Mouse (Mus musculus) heart, postnatal 0 days (tissue): ENCODE measurements around the gene Rufy1. TPM values are rescaled to one million over a fixed set of nuclear protein-coding genes. Genes with fewer than 3 reads are reported as not detected.

Experiments
- ATAC-seq: fragments of 200-750 bp; cut with Nextera tagmentation; 2 replicates; pipeline ENCODE4 v1.8.0; 2017; ENCODE audit warnings: low read depth, moderate number of reproducible peaks, moderate library complexity; ENCODE audit not compliant: insufficient read depth
- DNase-seq: peaks from one replicate; pipeline ENCODE4 v3.0.0-alpha.2; 2016; ENCODE audit warnings: low spot score
- H3K27ac ChIP-seq: fragments of 300-500 bp; sonication (generic); 2 replicates; pipeline ENCODE4 v1.5.1; 2014; ENCODE audit warnings: low read depth, mild to moderate bottlenecking
- H3K27me3 ChIP-seq: fragments of 300-500 bp; sonication (generic); 2 replicates; pipeline ENCODE4 v1.6.1; 2014; ENCODE audit warnings: low read length, mixed read lengths; ENCODE audit not compliant: control insufficient read depth, insufficient read depth
- H3K36me3 ChIP-seq: fragments of 300-500 bp; sonication (generic); replicated peaks from 2 replicates; pipeline ENCODE4 v1.6.1; 2014; ENCODE audit warnings: low read length, mixed read lengths; ENCODE audit not compliant: control insufficient read depth, insufficient read depth
- H3K4me1 ChIP-seq: fragments of 300-500 bp; sonication (generic); 2 replicates; pipeline ENCODE4 v1.6.1; 2014; ENCODE audit warnings: antibody characterized with exemption; ENCODE audit not compliant: control insufficient read depth, insufficient read depth
- H3K4me2 ChIP-seq: fragments of 300-500 bp; sonication (generic); 2 replicates; pipeline ENCODE4 v1.6.1; 2014; ENCODE audit warnings: low read depth, mild to moderate bottlenecking, low read length, moderate library complexity
- H3K4me3 ChIP-seq: fragments of 300-500 bp; sonication (generic); 2 replicates; pipeline ENCODE4 v1.5.1; 2014; ENCODE audit warnings: low read depth, low read length
- H3K9ac ChIP-seq: fragments of 300-500 bp; sonication (generic); replicated peaks from 2 replicates; pipeline ENCODE4 v1.6.1; 2014; ENCODE audit warnings: low read depth, low read length, mixed read lengths
- H3K9me3 ChIP-seq: fragments of 300-500 bp; sonication (generic); replicated peaks from 2 replicates; pipeline ENCODE4 v1.6.1; 2016; ENCODE audit warnings: low read length; ENCODE audit not compliant: control insufficient read depth
- CTCF ChIP-seq: IDR thresholded peaks from 2 replicates; pipeline ENCODE4 v1.5.1; 2016; ENCODE audit warnings: antibody characterized with exemption, control low read depth, low read depth
- EP300 ChIP-seq: IDR thresholded peaks from 2 replicates; pipeline ENCODE4 v1.6.1; 2016; ENCODE audit warnings: antibody characterized with exemption, low read depth
- WGBS: fragments of 180-500 bp; shearing (Covaris S2); extraction: QIAGEN DNeasy Blood & Tissue Kit; methylation state at CpG from one replicate; pipeline ENCODE4 v1.1.7; 2014; 5-methylcytosine and 5-hydroxymethylcytosine counted together
- polyA plus RNA-seq: library from polyadenylated mRNA; unstranded; fragments of >200 nt; fragmentation: Nextera tagmentation; extraction: Ambion mirVana; gene quantifications from 2 replicates; pipeline ENCODE4 v1.2.1, GENCODE M21; 2015
- total RNA-seq: library from RNA; depleted of rRNA; stranded (reverse); fragments of >200 nt; gene quantifications from 2 replicates; pipeline ENCODE4 v1.2.3, GENCODE M21; 2014; ENCODE audit warnings: low replicate concordance

Gene Rufy1
- total and polyA plus RNA-seq, 2 experiments from 2014 or later, result 22.8 to 29.2 TPM

- H3K36me3 ChIP-seq, result no peaks in the 10 kb centered on the region
- H3K4me1 ChIP-seq, result no peaks in the 10 kb centered on the region
- H3K9me3 ChIP-seq, result no peaks in the 10 kb centered on the region
- H3K27ac ChIP-seq, result no peak overlapping the region
- 46% methylated on average over 8 of the region's 8 CpGs for WGBS
- no peak overlapping the region for H3K4me3 ChIP-seq
- no peak for DNase-seq
- TF ChIP-seq CTCF (peak; percentile 20), EP300 (no peak)
- no peak overlapping the region for H3K4me2 ChIP-seq
- ATAC-seq, result no peak
- no peak overlapping the region for H3K9ac ChIP-seq
- no peaks in the 10 kb centered on the region for H3K27me3 ChIP-seq
Observed at GRCm38 (mm10) chr11:50439857-50440256, 8.9 kb upstream of the Rufy1 start.

DNA sequence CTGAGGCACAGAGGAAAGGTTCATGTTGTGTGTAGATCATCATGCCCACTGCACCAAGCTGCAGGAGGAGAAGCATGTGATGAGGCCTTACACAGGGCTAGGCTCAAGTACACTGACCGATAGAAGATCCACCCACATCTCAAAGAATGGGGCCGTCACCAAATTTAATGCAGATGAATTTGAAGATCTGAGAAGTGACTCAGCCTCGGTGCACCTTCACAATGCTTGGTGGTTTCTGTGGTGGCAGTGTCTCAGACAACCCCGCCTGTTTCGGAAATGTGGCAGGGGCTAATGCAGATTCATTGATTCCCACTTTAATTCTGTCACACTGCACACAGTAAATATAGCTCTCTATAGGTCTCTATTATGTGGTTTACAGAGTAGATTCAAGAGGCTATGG, 2.0 kb upstream of the Rufy1 start:
- DNase-seq (no peak), ATAC-seq (no peak)
- TF ChIP-seq CTCF (no peak), EP300 (no peak)
- Histone ChIP-seq H3K4me2 (no peak overlapping the region), H3K27me3 (no peaks in the 10 kb centered on the region), H3K27ac (no peak overlapping the region), H3K4me3 (no peak overlapping the region), H3K9me3 (no peaks in the 10 kb centered on the region), H3K4me1 (peaks cover 6% of the 10 kb centered on the region; the same call in 1 of the 2 replicates), H3K9ac (no peak overlapping the region), H3K36me3 (no peaks in the 10 kb centered on the region)
- 89% methylated on average over 5 of the region's 5 CpGs for WGBS

DNA sequence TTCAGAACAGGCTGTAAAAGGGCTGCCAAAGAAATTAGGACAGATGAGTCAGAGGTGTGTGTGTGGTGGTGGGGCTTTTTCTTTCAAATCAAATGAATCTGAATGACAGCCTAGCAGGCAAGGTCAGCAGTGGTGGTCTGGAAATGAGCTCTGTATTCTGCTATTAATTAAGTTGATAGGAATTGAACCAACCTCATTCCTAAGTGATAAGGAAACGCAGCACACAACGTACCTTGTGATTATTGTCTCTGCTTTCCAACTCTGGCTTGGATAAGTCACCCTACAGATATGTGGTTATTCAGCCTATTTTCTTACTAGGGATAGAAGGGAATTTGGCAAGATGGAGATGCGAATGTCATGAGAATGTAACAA, 1.1 kb upstream of the Rufy1 start:
- DNase-seq (no peak), ATAC-seq (no peak)
- TF ChIP-seq CTCF (no peak), EP300 (no peak)
- Histone ChIP-seq H3K9ac (no peak overlapping the region), H3K4me3 (no peak overlapping the region), H3K27ac (no peak overlapping the region), H3K36me3 (no peaks in the 10 kb centered on the region), H3K4me2 (no peak overlapping the region), H3K9me3 (no peaks in the 10 kb centered on the region), H3K27me3 (no peaks in the 10 kb centered on the region), H3K4me1 (peaks cover 6% of the 10 kb centered on the region; the same call in 1 of the 2 replicates)
- 85% methylated on average over 3 of the region's 3 CpGs for WGBS

GRCm38 (mm10) chr11:50431134-50432068, 476 bp upstream of the Rufy1 start:
- Histone ChIP-seq H3K4me3 (peak overlapping the region; percentile 94), H3K9ac (peak overlapping the region; percentile 94), H3K9me3 (no peaks in the 10 kb centered on the region), H3K27me3 (no peaks in the 10 kb centered on the region), H3K4me1 (peaks cover 6% of the 10 kb centered on the region; the same call in 1 of the 2 replicates), H3K4me2 (peak overlapping the region; percentile 88), H3K36me3 (no peaks in the 10 kb centered on the region), H3K27ac (peak overlapping the region; percentile 98)
- ATAC-seq, result peak; percentile 28; the same call in 1 of the 2 replicates
- DNase-seq, result no peak
- TF ChIP-seq EP300 (no peak), CTCF (no peak)
- 33% methylated on average over 32 of the region's 32 CpGs for WGBS

DNA sequence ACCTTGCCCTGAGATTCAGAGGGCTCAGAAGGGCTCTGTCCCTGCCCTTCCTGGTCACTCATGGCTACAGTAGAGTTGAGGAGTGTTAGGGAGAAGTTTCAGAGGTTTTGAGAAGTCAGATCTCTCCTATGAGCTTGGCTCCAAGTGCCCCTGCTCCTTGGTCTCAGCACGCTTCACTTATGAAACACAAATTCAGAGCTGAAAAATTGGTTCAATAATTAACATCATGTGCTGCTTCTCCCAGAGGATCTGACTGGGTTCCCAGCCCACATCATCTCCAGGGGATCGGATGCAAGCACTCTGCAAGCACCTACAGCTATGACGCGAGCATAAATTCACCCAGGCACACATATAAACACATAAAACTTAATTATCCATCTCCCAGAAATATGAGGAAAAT, 4.9 kb downstream of the Rufy1 start:
- H3K36me3 ChIP-seq, result 0 out of 2 replicates have a peak, but pooled peaks cover 4% of the 10 kb centered on the region
- DNase-seq (no peak), ATAC-seq (no peak)

More for the DNA sequence above, 4.9 kb downstream of the Rufy1 start:
- H3K9ac ChIP-seq, result no peak overlapping the region
- TF ChIP-seq CTCF (no peak), EP300 (no peak)
- no peak overlapping the region for H3K4me3 ChIP-seq
- H3K27ac ChIP-seq, result no peak overlapping the region
- no peaks in the 10 kb centered on the region for H3K27me3 ChIP-seq
- H3K9me3 ChIP-seq, result no peaks in the 10 kb centered on the region
- 86% methylated on average over 4 of the region's 4 CpGs for WGBS
- H3K4me2 ChIP-seq, result no peak overlapping the region
- peaks cover 25% of the 10 kb centered on the region for H3K4me1 ChIP-seq
